Mouse (Mus musculus) common myeloid progenitor, adult 5-6 weeks (primary cell): ENCODE results near the gene Dennd4c. TPM values are rescaled to one million over a fixed set of nuclear protein-coding genes. Genes with fewer than 3 reads are reported as not detected.

Experiments used
- ATAC-seq: replicated peaks from 2 replicates; pipeline ENCODE4 v1.8.0; 2016; ENCODE audit warnings: low read depth, mild to moderate bottlenecking, moderate TSS enrichment, inconsistent platforms; ENCODE audit not compliant: poor library complexity, severe bottlenecking
- total RNA-seq: library from RNA; stranded (forward); fragments of 200-1000, 187-1606 nt; gene quantifications from 2 replicates; pipeline ENCODE4 v1.2.3, GENCODE M21; 2017

Gene Dennd4c
- total RNA-seq, 1 experiment from 2014 or later: 29.9 TPM

DNA sequence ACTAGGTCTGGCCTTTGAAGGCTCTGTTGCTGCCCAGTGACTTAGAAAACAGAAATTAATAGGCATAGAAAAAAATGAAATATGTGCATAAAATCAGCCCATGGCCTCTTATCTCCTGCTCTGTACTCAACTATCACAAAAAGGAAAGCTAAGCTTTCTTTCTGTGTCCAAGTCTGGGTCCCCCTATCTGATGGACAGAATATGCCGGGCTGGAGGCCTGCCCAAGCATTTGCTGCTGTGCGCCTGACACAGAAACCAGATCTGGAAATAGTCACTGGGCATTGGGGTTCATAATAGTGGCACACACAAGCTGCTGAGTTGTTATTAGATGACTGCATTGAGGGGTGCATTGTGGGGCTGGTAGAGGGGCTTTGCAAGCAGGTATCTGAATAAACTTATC is 131.1 kb downstream of the Dennd4c start:
- ATAC-seq: no peak

DNA sequence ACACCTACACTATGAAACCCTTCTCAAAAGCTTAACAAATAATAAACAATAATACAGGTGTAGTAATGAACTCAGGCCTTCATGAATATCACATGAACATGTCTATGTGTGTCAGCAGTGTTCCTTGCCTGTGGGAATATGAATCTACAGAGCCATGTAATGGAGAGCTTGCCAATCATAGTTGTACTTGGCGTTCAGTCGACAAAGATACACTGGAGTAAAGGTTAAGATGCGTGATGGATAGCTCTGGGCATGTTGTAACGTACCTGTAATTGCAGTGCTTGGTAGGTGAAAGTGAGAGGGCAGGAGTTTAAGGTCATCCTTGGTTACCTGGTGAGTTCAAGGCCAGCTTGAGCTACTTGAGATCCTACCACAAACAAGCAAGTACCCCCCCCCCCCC is 132.8 kb downstream of the Dennd4c start:
- no peak for ATAC-seq

DNA sequence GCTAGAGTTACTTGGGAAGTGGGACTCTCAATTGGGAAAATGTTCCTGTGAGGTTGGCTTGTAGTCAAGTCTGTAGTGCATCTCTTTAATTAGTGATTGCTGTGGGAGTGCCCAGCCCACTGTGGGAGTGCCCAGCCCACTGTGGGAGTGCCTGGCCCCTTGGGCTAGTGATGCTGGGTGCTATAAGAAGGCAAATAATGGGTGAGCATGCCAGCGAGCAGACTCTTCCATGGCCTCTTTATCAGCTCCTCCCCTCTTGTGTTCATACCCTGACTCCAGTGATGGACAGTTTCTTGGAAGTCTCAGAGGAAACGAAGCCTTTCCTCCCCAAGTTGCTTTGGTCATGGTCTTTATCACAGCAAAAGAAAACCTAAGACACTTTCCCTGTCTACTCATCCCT is 134.1 kb downstream of the Dennd4c start:
- ATAC-seq: no peak

DNA sequence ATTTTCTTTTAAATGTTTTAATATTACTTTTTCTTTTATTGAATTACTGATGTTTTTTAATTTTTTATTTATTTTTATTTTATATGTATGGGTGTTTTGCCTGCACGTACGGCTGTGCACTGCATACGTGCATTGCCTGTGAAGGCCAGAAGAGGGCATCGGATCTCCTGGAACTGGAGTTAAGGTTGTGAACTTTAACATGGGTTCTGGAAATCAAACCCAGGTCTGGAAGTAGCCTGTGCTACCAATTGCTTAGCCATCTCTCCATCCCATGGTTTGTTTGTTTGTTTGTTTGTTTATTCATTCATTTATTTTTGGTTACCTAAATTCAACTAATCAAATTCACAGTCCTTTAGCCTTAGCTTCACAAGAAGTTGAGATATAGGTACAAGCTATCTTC is 136.6 kb downstream of the Dennd4c start:
- ATAC-seq: peak; percentile 51; the same call in 1 of the 2 replicates

DNA sequence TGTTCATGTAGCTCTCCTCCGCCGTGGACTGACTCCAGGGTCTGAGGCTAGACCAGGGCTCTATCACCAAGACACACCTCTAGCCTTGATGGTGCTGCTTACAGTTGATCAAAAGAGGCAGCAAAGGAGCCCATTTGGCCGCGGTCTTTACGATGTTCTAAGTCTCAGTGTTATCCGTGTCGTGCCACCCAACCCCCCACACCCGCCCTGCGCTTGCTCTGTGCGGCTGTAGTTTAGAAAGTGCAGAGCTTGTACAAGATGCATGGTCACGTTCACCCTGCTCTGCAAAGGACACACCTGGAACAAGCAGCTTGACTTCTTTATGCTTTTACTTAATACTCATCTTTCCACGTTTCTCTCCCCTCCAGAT is 137.4 kb downstream of the Dennd4c start:
- peak; percentile 55 for ATAC-seq

DNA sequence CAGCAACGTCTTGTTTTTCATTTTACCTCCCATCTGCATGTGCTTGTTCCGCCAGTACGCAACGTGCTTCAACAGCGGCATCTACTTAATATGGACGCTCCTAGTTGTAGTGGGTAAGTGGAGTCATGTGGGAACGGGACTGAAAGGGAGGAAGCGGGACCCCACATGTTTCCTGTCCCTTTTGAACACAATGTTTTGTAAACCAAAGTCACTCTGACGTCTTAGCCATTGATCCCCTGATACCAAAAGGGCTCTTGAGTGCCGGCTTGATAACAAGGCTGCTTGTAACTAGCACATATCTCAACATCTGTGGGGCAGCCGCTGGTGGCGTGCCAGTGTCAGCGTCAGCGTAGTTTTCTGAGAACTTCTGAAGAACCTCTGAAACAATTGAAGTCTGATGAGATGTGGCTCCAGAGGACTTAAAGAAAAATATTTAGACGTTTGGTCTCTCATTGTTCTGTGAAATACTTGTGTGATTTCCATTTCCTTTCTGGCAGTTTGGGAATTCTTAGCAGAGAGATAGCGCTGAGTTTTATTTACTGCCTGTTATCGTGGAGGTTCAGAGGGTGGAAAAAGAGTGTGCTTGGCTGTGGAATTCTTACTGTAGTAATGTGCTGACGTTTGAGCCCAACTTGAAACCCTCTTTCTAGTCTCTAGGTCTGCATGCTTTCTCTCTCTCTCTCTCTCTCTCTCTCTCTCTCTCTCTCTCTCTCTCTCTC is 138.0 kb downstream of the Dennd4c start:
- ATAC-seq: peak; percentile 87

DNA sequence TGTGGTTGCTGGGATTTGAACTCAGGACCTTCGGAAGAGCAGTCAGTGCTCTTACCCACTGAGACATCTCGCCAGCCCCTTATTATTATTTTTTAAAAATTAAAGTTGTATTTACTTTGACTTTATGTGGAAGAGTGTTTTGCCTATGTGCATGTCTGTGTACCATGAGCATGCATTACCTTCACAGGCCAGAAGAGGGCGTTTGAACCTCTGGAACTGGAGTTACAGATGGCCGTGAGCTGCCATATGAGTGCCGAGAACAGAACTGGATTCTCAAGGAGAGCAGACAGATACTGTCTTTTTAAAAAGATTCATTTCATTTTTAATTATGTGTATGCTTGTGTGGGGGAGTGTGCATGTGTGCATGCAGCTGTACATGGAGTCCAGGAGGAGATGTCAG is 139.5 kb downstream of the Dennd4c start:
- ATAC-seq: no peak

DNA sequence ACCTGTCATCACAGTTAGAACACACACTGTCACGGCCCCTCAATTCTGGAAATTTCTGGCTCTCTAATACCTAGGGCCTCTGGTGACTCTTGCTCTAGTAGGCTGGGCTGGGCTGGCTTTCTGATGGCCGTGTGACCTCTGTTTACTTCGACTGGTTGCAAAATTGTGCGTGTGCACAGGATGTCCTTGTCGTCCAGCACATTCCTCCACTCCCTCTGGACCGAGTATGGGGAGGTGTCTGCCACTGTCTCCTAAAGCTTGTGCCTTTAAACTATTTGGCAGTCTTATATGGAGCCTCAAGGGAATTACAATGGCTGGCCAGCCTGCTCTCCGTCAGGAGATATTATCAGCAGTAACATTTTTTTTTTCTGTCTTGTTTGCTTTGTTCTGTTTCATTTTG is 149.1 kb downstream of the Dennd4c start:
- ATAC-seq: no peak

DNA sequence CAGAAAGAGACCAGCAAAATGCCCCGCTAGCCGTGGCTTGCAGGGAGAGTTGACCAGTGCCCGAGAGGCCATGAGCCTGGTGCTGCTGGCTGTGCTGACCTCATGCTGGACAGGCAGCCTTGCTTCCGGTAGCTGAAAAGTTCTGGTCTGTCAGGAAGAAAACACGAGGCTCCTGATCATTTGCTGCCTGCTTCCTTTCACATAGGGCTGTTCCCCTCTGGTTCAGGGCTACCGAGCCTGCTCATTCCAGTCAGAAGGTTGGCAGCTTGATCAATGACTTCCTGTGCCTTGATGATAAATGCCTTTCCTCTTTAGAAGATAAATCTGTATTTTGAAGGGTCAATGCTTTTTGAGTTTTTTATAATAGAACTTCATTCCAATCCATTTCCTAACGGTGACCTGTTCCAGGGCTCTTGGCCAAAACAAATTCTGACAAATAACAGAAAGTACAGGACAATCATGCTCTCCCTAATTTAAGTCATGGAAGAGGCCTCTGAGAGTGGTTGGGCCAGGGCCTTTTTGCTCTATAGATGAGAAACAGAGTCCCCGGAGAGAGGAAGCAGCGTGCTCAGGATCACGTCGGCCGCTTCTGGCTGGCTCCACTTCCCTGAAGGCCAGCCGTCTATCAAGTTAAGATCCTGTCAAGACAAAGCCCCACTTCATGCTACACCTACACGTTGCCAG is 150.6 kb downstream of the Dennd4c start:
- no peak for ATAC-seq

Other genes starting within 250 kb of the Dennd4c start
- not detected in 2 replicates for gene Saxo1, start 190.2 kb upstream of the Dennd4c start, total RNA-seq
- 13.5 and 14.3 TPM in 2 replicates for gene Rraga, start 172.9 kb upstream of the Dennd4c start, total RNA-seq
- gene Haus6, start 136.5 kb upstream of the Dennd4c start, total RNA-seq: 35.6 and 39.3 TPM in 2 replicates
- gene Plin2, start 78.5 kb upstream of the Dennd4c start, total RNA-seq: 55.0 and 80.2 TPM in 2 replicates
- 1,695 and 1,764 TPM in 2 replicates for gene Rps6, start 108.9 kb downstream of the Dennd4c start, total RNA-seq
- 0.78 and 1.8 TPM in 2 replicates for gene Acer2, start 125.8 kb downstream of the Dennd4c start, total RNA-seq